Mouse (Mus musculus) layer of hippocampus, postnatal 14 days (tissue): ENCODE data around the gene Tmem63a. TPM values are rescaled to one million over a fixed set of nuclear protein-coding genes. Genes with fewer than 3 reads are reported as not detected.

Experiments
- total RNA-seq, 2 experiments: library from RNA; stranded (reverse); gene quantifications; 2 replicates each; pipeline ENCODE4 v1.2.3; 2021

Tmem63a gene
- total RNA-seq, 2 experiments from 2014 or later = 8.6 to 11.5 TPM

Other genes with a start within 250 kb of the Tmem63a start
- under 1 TPM in 1 of 2 experiments, not detected in 1; 0.17 TPM for gene Mixl1, start 245.3 kb upstream of the Tmem63a start, total RNA-seq
- gene Acbd3, start 216.3 kb upstream of the Tmem63a start, total RNA-seq = 10 to 100 TPM; 29.9 to 31.7 TPM
- 100 to 1,000 TPM; 418 to 459 TPM for gene H3f3a, start 128.4 kb upstream of the Tmem63a start, total RNA-seq
- 10 to 100 TPM; 21.2 to 22.8 TPM for gene Sde2, start 91.2 kb upstream of the Tmem63a start, total RNA-seq
- 1 to 10 TPM; 5.1 to 5.2 TPM for gene Lefty2, start 49.2 kb upstream of the Tmem63a start, total RNA-seq
- 10 to 100 TPM; 41.5 to 43.4 TPM for gene Pycr2, start 38.1 kb upstream of the Tmem63a start, total RNA-seq
- 1 to 10 TPM; 7.2 to 9.3 TPM for gene Lefty1, start 7.3 kb upstream of the Tmem63a start, total RNA-seq
- gene Ephx1, start 78.6 kb downstream of the Tmem63a start, total RNA-seq = 10 to 100 TPM; 19.7 to 28.3 TPM
- not detected for gene 9130409I23Rik, start 108.9 kb downstream of the Tmem63a start, total RNA-seq
- 10 to 100 TPM; 26.2 to 30.1 TPM for gene Nvl, start 201.9 kb downstream of the Tmem63a start, total RNA-seq
- gene Cnih4, start 202.3 kb downstream of the Tmem63a start, total RNA-seq = 10 to 100 TPM; 26.3 to 26.8 TPM